Mouse (Mus musculus): ENCODE data around the gene Bola3.

Gene Bola3

GRCm38 (mm10) chr6:83396711-83397110 lies 47.8 kb downstream of the Bola3 start:
- no peak for DNase-seq

- no peak for DNase-seq
Observed at GRCm38 (mm10) chr6:83397728-83398127, 48.8 kb downstream of the Bola3 start.

GRCm38 (mm10) chr6:83399790-83400189 lies 50.8 kb downstream of the Bola3 start:
- DNase-seq = no peak

GRCm38 (mm10) chr6:83403481-83403880 lies 54.5 kb downstream of the Bola3 start:
- no peak for DNase-seq

- no peak for DNase-seq
Observed at GRCm38 (mm10) chr6:83404571-83404970, 55.6 kb downstream of the Bola3 start.

GRCm38 (mm10) chr6:83405511-83406064 lies 56.6 kb downstream of the Bola3 start:
- DNase-seq = no peak

GRCm38 (mm10) chr6:83408510-83408909 lies 59.6 kb downstream of the Bola3 start:
- DNase-seq = peak; percentile 58
